Mouse (Mus musculus) bone marrow, adult 2 months (tissue): ENCODE measurements around the gene Chl1.

Experiments used
- CTCF ChIP-seq: fragments of 200-500 bp; IDR thresholded peaks from 2 replicates; pipeline ENCODE4 v1.5.1; 2011; ENCODE audit warnings: low read length, control low read depth; ENCODE audit not compliant: control insufficient read depth, insufficient read depth
- POLR2A ChIP-seq: fragments of 200-500 bp; IDR thresholded peaks from 2 replicates; pipeline ENCODE4 v1.6.1; 2011; ENCODE audit warnings: low read depth, mild to moderate bottlenecking, control low read depth, low read length, borderline replicate concordance; ENCODE audit not compliant: control insufficient read depth

DNA sequence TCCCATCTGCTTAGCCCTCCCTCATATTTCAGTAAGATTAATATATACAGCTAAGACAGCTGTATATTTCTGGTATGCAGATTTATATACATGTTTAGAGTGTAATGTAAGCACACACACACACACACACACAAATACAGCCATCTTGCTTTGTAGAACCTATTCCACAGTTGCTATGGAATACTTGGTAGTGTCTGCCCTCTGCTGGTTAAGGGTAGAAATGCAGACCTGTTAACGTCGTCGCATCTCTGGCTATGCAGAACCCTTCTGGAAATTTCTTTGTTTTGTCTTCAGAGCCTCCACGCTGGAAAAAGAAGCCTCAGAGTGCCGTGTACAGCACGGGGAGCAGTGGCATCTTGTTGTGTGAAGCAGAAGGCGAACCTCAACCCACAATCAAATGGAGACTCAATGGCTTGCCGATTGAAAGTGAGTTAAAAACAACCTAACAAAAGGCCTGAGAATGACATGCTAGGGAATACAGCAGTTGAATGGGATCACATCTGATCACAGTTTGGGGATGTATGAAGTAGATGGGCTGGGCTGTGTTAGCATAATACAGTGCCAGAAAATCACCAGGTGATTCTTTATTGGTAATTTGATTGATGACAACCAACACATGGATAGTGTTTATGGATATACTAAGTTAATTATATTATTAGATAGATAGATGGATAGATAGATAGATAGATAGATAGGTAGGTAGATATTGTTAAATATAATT is 172.6 kb downstream of the Chl1 start:
- no peak for TF ChIP-seq POLR2A
- no peak for TF ChIP-seq CTCF
